Mouse (Mus musculus) ES-E14 (cell line): Measurements from ENCODE around the gene B4galt1.

Experiments used
- HCFC1 ChIP-seq: IDR thresholded peaks from 2 replicates; pipeline ENCODE4 v1.6.1; 2012; ENCODE audit warnings: low read length, inconsistent platforms, borderline replicate concordance; ENCODE audit not compliant: insufficient read depth
- MAFK ChIP-seq: IDR thresholded peaks from 2 replicates; pipeline ENCODE4 v1.6.1; 2014; ENCODE audit warnings: mild to moderate bottlenecking, low read depth, low read length, inconsistent platforms; ENCODE audit not compliant: insufficient read depth
- ZC3H11A ChIP-seq: IDR thresholded peaks from 2 replicates; pipeline ENCODE4 v1.6.1; 2012; ENCODE audit warnings: low read depth, mild to moderate bottlenecking, inconsistent platforms, low read length, borderline replicate concordance
- ZNF384 ChIP-seq: IDR thresholded peaks from 2 replicates; pipeline ENCODE4 v1.6.1; 2012; ENCODE audit warnings: low read depth, low read length, inconsistent platforms

GRCm38 (mm10) chr4:40783049-40783448, 70.8 kb downstream of the B4galt1 start:
- TF ChIP-seq HCFC1 (no peak), MAFK (no peak), ZNF384 (no peak), ZC3H11A (no peak)
